Mouse (Mus musculus) myocyte (in vitro differentiated cells): ENCODE measurements around the gene Srxn1.

Experiments
- CEBPB ChIP-seq: IDR thresholded peaks from 2 replicates; pipeline ENCODE4 v1.6.1; 2011; ENCODE audit warnings: mild to moderate bottlenecking, moderate library complexity; ENCODE audit not compliant: poor library complexity, insufficient read depth, severe bottlenecking
- E2F4 ChIP-seq: IDR thresholded peaks from one replicate; pipeline ENCODE4 v1.6.1; 2011; ENCODE audit warnings: mild to moderate bottlenecking, control low read depth, moderate library complexity; ENCODE audit not compliant: insufficient read depth
- MAX ChIP-seq: IDR thresholded peaks from one replicate; pipeline ENCODE4 v1.6.1; 2011; ENCODE audit warnings: low read depth, mild to moderate bottlenecking, control low read depth
- MYOD1 ChIP-seq, 3 experiments: IDR thresholded peaks; one replicate each; pipeline ENCODE4 v1.6.1; 2011; ENCODE audit warnings: control low read depth in 2 of 3, low read depth in 2 of 3, mild to moderate bottlenecking in 2 of 3, moderate library complexity in 1 of 3; ENCODE audit not compliant: insufficient read length in 2 of 3, control insufficient read depth in 1 of 3
- POLR2A ChIP-seq: IDR thresholded peaks from one replicate; pipeline ENCODE4 v1.6.1; 2011; ENCODE audit warnings: low read depth, mild to moderate bottlenecking, control low read depth, moderate library complexity; ENCODE audit not compliant: insufficient read length
- POLR2AphosphoS2 ChIP-seq: IDR thresholded peaks from one replicate; pipeline ENCODE4 v1.6.1; 2011; ENCODE audit warnings: low read depth, control low read depth; ENCODE audit not compliant: insufficient read length
- REST ChIP-seq: IDR thresholded peaks from one replicate; pipeline ENCODE4 v1.6.1; 2011; ENCODE audit warnings: mild to moderate bottlenecking, control low read depth, moderate library complexity; ENCODE audit not compliant: insufficient read depth, insufficient read length
- SRF ChIP-seq: IDR thresholded peaks from one replicate; pipeline ENCODE4 v1.6.1; 2011; ENCODE audit warnings: low read depth; ENCODE audit not compliant: control insufficient read depth, insufficient read length
- TCF3 ChIP-seq: IDR thresholded peaks from one replicate; pipeline ENCODE4 v1.6.1; 2011; ENCODE audit warnings: low read depth, control low read depth; ENCODE audit not compliant: insufficient read length
- USF1 ChIP-seq: IDR thresholded peaks from one replicate; pipeline ENCODE4 v1.6.1; 2011; ENCODE audit warnings: low read depth, mild to moderate bottlenecking, control low read depth, moderate library complexity

DNA sequence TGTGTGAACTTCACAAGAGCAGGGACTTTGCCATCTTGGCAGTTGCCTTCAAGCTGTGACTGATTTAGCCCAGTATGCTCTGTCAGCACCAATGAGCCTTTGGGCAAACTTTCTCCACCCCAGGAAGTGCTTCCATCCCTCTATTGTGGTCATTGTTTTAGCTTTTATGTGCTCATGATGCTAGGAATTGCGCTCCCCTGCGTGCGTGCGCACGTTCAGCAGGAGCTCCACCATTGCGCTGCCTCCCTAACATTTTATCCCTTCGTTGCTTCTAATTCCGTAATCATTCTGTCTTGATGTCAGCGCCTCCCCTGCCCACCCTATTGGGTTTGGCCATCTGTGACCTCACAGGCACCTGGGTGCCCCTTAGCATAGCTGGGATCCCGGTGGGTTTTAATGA lies 1.3 kb downstream of the Srxn1 start:
- TF ChIP-seq CEBPB = no peak
- TF ChIP-seq POLR2A = no peak
- TF ChIP-seq POLR2AphosphoS2 = no peak
- TF ChIP-seq REST = no peak
- TF ChIP-seq SRF = no peak
- TF ChIP-seq E2F4 = no peak
- TF ChIP-seq USF1 = no peak
- no peak for TF ChIP-seq TCF3
- TF ChIP-seq MYOD1 (IDR thresholded peaks at IDR 0.05; ENCODE audit: control insufficient read depth in 1 of 3, insufficient read length in 2 of 3, low read depth in 2 of 3) = no peak
- no peak for TF ChIP-seq MAX
